Mouse (Mus musculus) embryonic facial prominence, embryonic 14.5 days (tissue): ENCODE measurements around the gene Per2. TPM values are rescaled to one million over a fixed set of nuclear protein-coding genes. Genes with fewer than 3 reads are reported as not detected.

Experiments
- ATAC-seq: fragments of 200-750 bp; cut with Nextera tagmentation; 2 replicates; pipeline ENCODE4 v1.8.0; 2017; ENCODE audit warnings: low read depth, moderate number of reproducible peaks, moderate TSS enrichment
- DNase-seq: peaks from one replicate; pipeline ENCODE4 v3.0.0-alpha.2; 2015; ENCODE audit warnings: low spot score
- H3K27ac ChIP-seq: fragments of 300-500 bp; sonication (generic); replicated peaks from 2 replicates; pipeline ENCODE4 v1.5.1; 2014; ENCODE audit warnings: low read depth, mild to moderate bottlenecking, low read length, moderate library complexity
- H3K27me3 ChIP-seq: fragments of 300-500 bp; sonication (generic); replicated peaks from 2 replicates; pipeline ENCODE4 v1.6.1; 2014; ENCODE audit warnings: low read length; ENCODE audit not compliant: control insufficient read depth, insufficient read depth
- H3K36me3 ChIP-seq: fragments of 300-500 bp; sonication (generic); 2 replicates; pipeline ENCODE4 v1.6.1; 2014; ENCODE audit warnings: low read length, mixed read lengths; ENCODE audit not compliant: control insufficient read depth, insufficient read depth
- H3K4me1 ChIP-seq: fragments of 300-500 bp; sonication (generic); 2 replicates; pipeline ENCODE4 v1.6.1; 2014; ENCODE audit warnings: antibody characterized with exemption, low read length; ENCODE audit not compliant: control insufficient read depth, insufficient read depth
- H3K4me2 ChIP-seq: fragments of 300-500 bp; sonication (generic); 2 replicates; pipeline ENCODE4 v1.6.1; 2014; ENCODE audit warnings: low read depth, mild to moderate bottlenecking, low read length, moderate library complexity, mixed read lengths
- H3K4me3 ChIP-seq: fragments of 300-500 bp; sonication (generic); 2 replicates; pipeline ENCODE4 v1.5.1; 2014; ENCODE audit warnings: low read depth, mild to moderate bottlenecking, low read length
- H3K9ac ChIP-seq: fragments of 300-500 bp; sonication (generic); 2 replicates; pipeline ENCODE4 v1.6.1; 2014; ENCODE audit warnings: low read depth, mild to moderate bottlenecking, low read length, moderate library complexity, mixed read lengths
- H3K9me3 ChIP-seq: fragments of 300-500 bp; sonication (generic); 2 replicates; pipeline ENCODE4 v1.6.1; 2016; ENCODE audit warnings: low read length; ENCODE audit not compliant: control insufficient read depth
- WGBS: fragments of 180-500 bp; shearing (Covaris S2); extraction: QIAGEN DNeasy Blood & Tissue Kit; methylation state at CpG from one replicate; pipeline ENCODE4 v1.1.7; 2014; 5-methylcytosine and 5-hydroxymethylcytosine counted together
- polyA plus RNA-seq: library from polyadenylated mRNA; unstranded; fragments of >200 nt; fragmentation: Nextera tagmentation; extraction: Ambion mirVana; gene quantifications from 2 replicates; pipeline ENCODE4 v1.2.1, GENCODE M21; 2014

The Per2 gene
- polyA plus RNA-seq, 1 experiment from 2014 or later, result 4.7 TPM

DNA sequence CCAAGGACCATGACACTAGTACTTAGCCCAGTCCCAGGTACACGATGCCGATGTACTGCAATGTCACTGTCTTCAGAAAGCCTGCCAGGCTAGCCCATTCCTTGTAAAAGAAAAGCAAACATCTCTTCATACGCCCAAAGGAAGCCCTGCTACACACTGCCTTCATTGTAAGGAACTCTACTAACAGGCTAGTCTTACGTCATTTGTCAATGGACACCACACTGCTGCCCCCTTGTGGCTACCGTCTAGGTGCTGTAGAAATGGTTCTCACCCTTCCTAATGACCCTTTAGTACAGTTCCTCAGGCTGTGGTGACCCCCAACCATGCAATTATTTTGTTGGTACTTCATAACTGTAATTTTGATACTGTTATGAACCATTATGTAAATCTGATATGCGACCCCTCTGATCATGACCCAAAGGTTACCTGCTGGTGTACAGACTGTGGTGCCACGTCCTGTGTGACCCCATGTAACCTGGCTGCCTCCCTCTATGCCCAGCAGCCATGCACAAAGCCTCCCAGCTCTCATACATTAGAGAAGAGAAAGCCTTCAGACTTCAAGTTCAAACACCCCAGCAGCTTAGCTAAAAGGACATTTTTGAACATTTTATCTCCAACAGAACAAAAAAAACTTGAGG, 78.6 kb downstream of the Per2 start:
- ATAC-seq (peak; percentile 20; the same call in 1 of the 2 replicates), DNase-seq (peak; percentile 84)
- no peak overlapping the region for H3K4me2 ChIP-seq
- H3K4me3 ChIP-seq, result no peak overlapping the region
- H3K9me3 ChIP-seq, result no peaks in the 10 kb centered on the region
- WGBS, result 53% methylated on average over 7 of the region's 7 CpGs
- H3K4me1 ChIP-seq, result no peaks in the 10 kb centered on the region
- no peaks in the 10 kb centered on the region for H3K27me3 ChIP-seq
- no peak overlapping the region for H3K27ac ChIP-seq
- no peak overlapping the region for H3K9ac ChIP-seq
- H3K36me3 ChIP-seq, result peaks cover 94% of the 10 kb centered on the region

DNA sequence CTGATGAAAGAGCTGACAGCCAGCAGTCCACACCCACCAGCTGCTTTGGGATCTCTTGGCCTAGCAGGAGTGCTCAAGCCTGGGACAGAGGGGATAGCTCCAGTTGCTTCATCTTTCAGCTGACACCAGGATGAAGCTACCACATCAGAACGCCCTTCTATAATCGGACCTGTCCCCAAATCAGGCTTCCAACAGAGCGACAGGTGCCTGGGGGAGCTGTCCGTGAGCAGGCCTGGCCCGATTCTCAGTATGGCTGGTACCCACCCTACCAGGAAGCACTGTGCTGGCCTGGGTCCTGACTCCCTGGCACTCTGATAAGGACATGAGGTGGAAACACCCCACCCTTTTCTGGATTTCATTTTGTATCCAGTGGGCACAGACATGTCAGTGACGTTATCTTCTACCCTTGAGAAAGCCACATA, 85.7 kb downstream of the Per2 start:
- Histone ChIP-seq H3K4me2 (no peak overlapping the region), H3K4me1 (no peaks in the 10 kb centered on the region), H3K4me3 (no peak overlapping the region), H3K9me3 (no peaks in the 10 kb centered on the region), H3K27me3 (no peaks in the 10 kb centered on the region), H3K36me3 (peaks cover 84% of the 10 kb centered on the region), H3K9ac (no peak overlapping the region), H3K27ac (no peak overlapping the region)
- 76% methylated on average over 6 of the region's 6 CpGs for WGBS
- DNase-seq, result peak; percentile 18
- ATAC-seq, result no peak

DNA sequence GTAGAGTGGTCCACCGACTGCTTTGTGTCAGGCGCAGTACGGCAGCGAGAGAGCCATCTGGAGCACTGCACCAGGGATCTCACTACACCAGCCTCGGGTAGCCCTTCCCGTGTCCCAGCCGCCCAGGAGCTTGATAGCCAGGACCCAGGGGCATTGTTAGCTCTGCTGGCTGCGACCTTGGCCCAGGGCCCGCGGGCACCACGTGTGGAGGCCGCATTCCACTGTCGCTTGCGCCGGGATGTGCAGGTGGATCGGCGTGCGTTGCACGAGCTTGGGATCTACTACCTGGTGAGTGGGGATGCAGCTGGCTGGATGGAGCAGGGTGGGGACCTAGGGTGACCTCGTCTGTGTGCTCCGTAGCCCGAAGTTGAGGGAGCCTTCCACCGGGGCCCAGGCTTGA, 89.1 kb downstream of the Per2 start:
- Histone ChIP-seq H3K27ac (no peak overlapping the region), H3K27me3 (no peaks in the 10 kb centered on the region), H3K36me3 (peaks cover 50% of the 10 kb centered on the region), H3K9ac (no peak overlapping the region), H3K9me3 (no peaks in the 10 kb centered on the region), H3K4me3 (no peak overlapping the region), H3K4me1 (peaks cover 4% of the 10 kb centered on the region; the same call in 1 of the 2 replicates), H3K4me2 (no peak overlapping the region)
- ATAC-seq (no peak), DNase-seq (no peak)
- WGBS, result 89% methylated on average over 23 of the region's 23 CpGs

DNA sequence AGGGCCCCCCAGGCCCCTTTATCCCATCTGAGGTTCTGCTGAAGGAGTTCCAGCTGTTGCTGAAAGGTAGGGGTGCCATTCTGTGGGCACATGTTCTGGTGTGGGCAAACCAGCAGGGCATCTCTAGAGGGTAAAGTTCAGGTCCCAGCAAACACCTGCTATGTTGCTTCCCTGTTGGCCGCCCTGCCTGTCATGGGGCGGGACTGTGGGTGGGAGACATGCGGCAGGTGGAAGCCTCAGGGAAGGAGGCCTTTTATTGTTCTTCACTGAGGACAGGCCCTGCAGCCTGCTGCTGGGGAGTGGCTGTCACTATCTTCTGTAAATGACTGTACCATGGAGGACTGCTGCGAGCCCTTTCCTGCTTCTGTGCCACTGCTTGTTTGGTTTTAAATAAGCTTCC, 89.7 kb downstream of the Per2 start:
- Histone ChIP-seq H3K4me3 (no peak overlapping the region), H3K4me2 (no peak overlapping the region), H3K27ac (no peak overlapping the region), H3K9me3 (no peaks in the 10 kb centered on the region), H3K36me3 (peaks cover 44% of the 10 kb centered on the region), H3K27me3 (no peaks in the 10 kb centered on the region), H3K4me1 (peaks cover 4% of the 10 kb centered on the region; the same call in 1 of the 2 replicates), H3K9ac (no peak overlapping the region)
- WGBS, result 79% methylated on average over 4 of the region's 4 CpGs
- DNase-seq (no peak), ATAC-seq (no peak)

DNA sequence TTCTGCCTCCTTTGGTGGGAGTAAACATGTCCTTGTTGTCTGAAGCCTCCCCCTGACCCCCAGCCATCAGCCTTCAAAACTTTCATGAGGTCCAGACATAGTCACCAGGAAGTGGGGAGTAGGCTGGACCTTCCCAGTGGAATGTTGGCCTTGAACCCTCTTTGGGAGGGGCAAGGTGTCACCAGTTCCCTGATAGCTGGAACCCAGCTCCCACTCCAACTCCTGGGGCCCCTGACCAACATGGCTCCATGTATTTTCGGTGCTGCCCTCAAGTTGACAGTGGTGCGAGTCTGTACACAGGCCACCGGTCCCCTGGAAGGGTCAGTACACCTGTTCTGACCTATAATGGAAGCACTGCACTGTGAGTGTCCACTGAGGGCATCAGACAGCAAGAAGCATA, 91.8 kb downstream of the Per2 start:
- 94% methylated on average over 3 of the region's 3 CpGs for WGBS
- Histone ChIP-seq H3K36me3 (peaks cover 23% of the 10 kb centered on the region), H3K27ac (no peak overlapping the region), H3K4me3 (no peak overlapping the region), H3K9me3 (no peaks in the 10 kb centered on the region), H3K4me1 (peaks cover 4% of the 10 kb centered on the region; the same call in 1 of the 2 replicates), H3K27me3 (no peaks in the 10 kb centered on the region), H3K9ac (no peak overlapping the region), H3K4me2 (0 out of 2 replicates have a peak overlapping the region, but pooled peaks have one; percentile 91)
- no peak for DNase-seq
- ATAC-seq, result no peak

DNA sequence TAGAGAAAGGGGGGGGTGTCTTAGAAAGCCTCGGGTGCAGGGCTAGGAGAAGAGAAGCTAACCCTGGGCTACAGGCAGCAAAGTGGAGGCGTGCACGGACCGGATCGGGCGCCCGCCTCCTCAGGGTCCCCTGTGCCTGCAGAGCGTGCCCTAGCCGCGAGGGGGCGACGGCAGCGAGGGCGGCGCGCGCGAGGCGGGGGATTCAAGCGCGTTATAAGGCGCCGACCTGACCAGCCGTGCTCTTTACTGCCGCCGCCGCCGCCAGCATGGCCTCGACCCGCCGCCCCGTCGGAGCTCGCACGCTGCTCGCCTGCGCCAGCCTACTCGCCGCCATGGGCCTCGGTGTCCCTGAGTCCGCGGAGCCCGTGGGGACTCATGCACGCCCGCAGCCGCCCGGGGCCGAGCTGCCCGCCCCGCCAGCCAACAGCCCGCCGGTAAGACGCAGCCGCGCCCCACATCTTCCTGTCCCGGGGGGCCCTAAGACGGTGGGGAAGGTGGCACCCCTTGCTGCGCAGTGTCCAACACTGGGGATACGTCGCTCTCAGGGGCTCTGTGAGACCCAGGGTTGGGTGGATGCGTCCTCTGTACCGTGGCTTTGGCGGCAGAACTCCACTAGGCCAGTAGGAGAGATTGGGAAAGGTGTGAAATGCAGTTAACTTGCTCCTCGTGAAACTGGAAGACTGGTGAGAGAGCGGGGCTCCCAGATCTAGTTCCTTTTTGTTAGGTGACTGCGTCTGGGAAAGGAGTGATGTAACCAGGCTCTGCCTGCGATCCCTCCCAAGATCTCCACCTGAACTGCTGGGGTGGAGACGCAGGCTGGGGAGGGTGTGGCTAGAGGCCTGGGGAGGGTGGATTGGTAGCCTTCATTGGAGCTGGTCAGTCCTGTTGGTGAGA, 92.7 kb downstream of the Per2 start, which contains the start of gene Erfe:
TSS of gene Erfe (plus strand) at position 216 of the 894 bp plus-strand sequence.
- 3% methylated on average over 14 of the region's 68 CpGs for WGBS
- no peaks in the 10 kb centered on the region for H3K9me3 ChIP-seq
- peak; percentile 68 for ATAC-seq

More for the DNA sequence above, 92.7 kb downstream of the Per2 start, which contains the start of gene Erfe:
- Histone ChIP-seq H3K9ac (peak within 1 kb of the TSS; percentile 67), H3K36me3 (peaks cover 15% of the 10 kb centered on the region), H3K4me1 (peaks cover 4% of the 10 kb centered on the region; the same call in 1 of the 2 replicates), H3K4me3 (peak within 1 kb of the TSS; percentile 47), H3K27me3 (no peaks in the 10 kb centered on the region), H3K4me2 (peak within 1 kb of the TSS; percentile 91), H3K27ac (no peak within 1 kb of the TSS)
- peak; percentile 56 for DNase-seq

Other genes starting within 250 kb of the Per2 start
- gene Ube2f, start 209.0 kb downstream of the Per2 start, polyA plus RNA-seq, result 70.2 and 78.7 TPM in 2 replicates
- gene Scly, start 161.0 kb downstream of the Per2 start, polyA plus RNA-seq, result 9.6 and 10.0 TPM in 2 replicates
- not detected in 2 replicates for gene Espnl, start 137.2 kb downstream of the Per2 start, polyA plus RNA-seq
- 7.0 and 10.0 TPM in 2 replicates for gene Klhl30, start 108.3 kb downstream of the Per2 start, polyA plus RNA-seq
- 1.5 and 2.5 TPM in 2 replicates for gene Erfe, start 92.9 kb downstream of the Per2 start, polyA plus RNA-seq
- gene Ilkap, start 60.5 kb downstream of the Per2 start, polyA plus RNA-seq, result 138 and 146 TPM in 2 replicates
- 106 and 114 TPM in 2 replicates for gene Hes6, start 45.3 kb downstream of the Per2 start, polyA plus RNA-seq
- gene Traf3ip1, start 35.3 kb upstream of the Per2 start, polyA plus RNA-seq, result 5.5 and 6.8 TPM in 2 replicates
- 8.0 TPM in 2 replicates for gene Asb1, start 81.2 kb upstream of the Per2 start, polyA plus RNA-seq